Mouse (Mus musculus) liver (tissue): Measurements from ENCODE around the gene Kdm4b.

Source experiments
- DNase-seq: peaks from one replicate; pipeline ENCODE4 v3.0.0-alpha.2; 2020; ENCODE audit warnings: mixed read lengths

The Kdm4b gene

GRCm38 (mm10) chr17:56348586-56348985 lies 22.7 kb downstream of the Kdm4b start:
- DNase-seq: peak; percentile 22

- peak; percentile 79 for DNase-seq
Observed at GRCm38 (mm10) chr17:56350694-56351093, 24.8 kb downstream of the Kdm4b start.

DNA sequence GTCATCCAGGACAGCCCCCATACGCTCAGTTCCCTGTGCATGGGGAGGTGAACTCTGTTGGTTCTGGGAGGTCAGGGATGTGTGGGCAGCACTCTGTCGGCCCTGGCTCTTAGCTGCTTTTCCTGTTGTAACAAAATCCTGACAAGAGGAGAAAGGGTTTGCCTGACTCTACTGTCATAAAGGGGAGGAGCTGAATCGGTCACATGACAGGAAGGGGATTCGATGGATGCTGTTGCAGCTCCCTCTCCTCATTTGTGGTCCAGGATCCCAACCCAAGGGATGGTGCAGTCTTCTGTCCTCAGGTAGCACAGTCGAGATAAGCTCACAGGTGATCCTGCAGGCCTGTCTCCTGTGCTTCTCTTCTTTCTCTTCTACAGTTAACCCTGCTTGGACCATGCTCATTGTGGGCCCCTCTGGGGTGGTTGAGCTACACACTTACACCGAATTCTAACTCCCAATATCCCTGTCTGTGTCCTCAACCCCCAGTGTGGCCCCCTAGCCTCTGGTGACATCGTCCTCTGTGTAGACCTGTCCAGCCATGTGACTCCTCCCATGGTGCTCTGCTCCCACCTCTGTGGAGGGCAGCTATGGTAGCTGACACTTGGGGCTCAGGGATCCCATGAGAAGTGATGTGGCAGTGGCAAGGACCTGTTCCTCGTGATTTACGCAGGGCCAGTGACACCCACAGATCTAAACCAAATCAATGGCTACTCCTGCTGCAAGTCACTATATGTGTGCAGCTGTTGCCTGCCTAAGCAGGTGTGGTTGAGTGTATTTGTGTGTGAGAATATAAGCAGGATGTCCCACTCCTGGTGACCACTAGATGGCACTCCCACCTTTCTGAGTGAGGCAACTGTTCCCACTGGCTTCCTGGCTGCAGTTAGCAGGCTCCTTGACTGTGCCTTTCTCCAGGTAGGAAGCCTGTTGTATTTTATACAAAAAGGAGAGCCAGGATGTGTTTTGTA lies 31.3 kb downstream of the Kdm4b start:
- peak; percentile 64 for DNase-seq

GRCm38 (mm10) chr17:56359183-56359725 lies 33.4 kb downstream of the Kdm4b start:
- no peak for DNase-seq

DNA sequence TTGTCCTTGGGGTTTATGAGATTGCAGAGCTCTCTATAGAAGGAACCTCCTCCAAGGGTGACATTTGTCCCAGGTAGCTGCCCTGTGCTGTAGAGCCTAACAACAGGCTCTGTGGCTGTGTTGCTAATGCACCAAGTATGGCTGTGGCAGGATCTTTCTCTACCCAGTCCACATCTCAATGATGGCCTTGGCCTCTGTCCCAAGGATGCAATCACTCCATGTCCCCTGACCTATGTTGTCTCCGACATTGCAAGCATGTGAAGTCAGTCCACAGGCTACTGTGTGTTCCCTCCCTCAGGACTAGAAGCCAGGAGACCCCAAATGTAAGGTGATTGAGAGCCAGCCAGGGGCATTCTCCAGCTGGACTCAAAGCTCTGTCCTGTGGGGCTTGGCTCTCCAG lies 34.0 kb downstream of the Kdm4b start:
- no peak for DNase-seq

- DNase-seq: no peak
Observed at GRCm38 (mm10) chr17:56360451-56360850, 34.6 kb downstream of the Kdm4b start.

DNA sequence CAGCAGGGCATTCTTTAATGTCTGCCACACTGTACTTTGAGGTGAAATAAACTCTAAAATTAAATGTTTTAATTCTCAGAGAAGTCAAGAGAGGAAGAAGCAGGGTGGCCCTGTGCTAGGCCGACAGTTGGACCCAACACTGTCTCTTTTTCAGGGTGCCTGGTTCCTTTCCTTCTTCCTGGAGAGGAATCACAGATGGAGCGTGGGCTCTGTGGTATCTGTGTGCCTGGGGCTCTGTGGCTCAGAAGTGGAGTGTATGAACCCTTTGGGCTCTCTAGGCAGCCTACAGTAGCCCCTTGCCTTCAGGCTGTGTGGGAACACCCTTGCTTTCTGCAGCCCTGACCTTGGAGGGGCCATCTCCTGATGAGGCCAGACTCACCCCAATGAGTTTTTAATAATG lies 35.7 kb downstream of the Kdm4b start:
- no peak for DNase-seq

DNA sequence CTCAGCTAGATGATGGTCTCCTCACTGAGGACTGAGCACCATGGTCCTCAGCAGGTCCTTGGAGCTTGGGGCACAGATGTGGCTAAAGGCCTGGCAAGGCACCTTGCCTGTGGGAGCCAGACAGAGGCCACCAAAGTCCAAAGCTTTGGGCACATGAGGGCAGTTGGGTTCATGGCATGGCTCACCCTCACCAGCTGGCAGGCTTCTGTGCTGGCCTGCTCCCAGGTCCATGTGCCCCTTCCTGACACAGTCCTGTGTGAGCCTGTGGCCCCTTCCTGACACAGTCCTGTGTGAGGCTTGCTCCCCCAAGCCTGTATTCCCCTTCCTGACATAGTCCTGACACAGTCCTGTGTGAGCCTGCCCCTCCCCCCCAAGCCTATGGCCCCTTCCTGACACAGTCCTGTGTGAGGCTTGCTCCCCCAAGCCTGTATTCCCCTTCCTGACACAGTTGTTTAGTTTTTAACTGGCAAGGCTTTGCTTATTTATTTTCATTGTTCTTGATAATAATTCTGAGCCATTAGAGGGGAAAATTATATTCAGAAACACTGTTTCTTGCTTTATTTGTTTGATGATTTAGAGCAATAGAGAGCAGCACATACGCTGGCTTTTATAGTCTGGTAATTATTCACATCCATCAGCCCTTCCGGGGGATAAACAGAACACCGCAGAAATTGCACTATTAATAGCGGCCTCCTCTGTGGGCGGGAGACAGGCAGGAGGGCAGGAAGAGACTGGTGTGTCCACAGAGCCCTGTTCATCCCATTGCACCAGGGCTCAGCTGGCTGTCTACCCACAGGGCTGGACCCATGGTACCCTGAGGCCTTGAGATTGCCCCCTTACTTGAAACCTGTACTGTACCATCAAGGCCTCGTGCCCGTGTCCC lies 40.2 kb downstream of the Kdm4b start:
- no peak for DNase-seq

- DNase-seq: no peak
Observed at GRCm38 (mm10) chr17:56368291-56368790, 42.5 kb downstream of the Kdm4b start.

- no peak for DNase-seq
Observed at GRCm38 (mm10) chr17:56370090-56370489, 44.2 kb downstream of the Kdm4b start.

DNA sequence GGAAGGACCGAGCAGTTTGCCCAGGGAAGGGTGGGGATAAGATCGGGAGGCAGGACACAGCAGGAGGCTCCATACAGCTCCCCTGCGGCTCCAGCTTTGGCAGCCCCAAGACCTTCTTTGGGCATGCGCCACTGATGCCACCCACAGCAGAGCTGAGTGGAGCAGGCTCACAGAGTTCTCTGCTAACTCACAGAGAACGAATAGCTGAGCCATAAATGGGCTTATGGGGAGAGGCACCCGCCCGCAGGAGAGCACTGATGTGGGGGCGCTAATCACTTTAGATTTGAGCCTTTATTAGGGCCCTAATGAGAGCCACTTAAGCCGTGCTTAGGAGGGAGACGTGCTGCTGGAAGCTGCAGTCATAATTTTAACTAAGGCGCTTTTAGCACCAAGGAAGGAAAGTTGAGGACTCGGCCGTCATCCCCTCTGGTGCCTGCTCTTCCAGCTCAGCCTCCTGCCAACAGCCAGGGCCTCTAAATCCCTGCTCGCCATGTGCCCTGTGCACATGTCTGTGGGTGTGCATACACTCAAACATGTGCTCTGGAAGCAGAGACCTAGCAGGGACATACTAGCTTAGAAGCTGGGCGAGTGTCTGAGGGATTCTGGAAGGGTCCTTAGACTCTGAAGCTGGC lies 45.3 kb downstream of the Kdm4b start:
- DNase-seq: no peak

GRCm38 (mm10) chr17:56372109-56372508 lies 46.2 kb downstream of the Kdm4b start:
- no peak for DNase-seq

- no peak for DNase-seq
Observed at GRCm38 (mm10) chr17:56373136-56374034, 47.5 kb downstream of the Kdm4b start.

DNA sequence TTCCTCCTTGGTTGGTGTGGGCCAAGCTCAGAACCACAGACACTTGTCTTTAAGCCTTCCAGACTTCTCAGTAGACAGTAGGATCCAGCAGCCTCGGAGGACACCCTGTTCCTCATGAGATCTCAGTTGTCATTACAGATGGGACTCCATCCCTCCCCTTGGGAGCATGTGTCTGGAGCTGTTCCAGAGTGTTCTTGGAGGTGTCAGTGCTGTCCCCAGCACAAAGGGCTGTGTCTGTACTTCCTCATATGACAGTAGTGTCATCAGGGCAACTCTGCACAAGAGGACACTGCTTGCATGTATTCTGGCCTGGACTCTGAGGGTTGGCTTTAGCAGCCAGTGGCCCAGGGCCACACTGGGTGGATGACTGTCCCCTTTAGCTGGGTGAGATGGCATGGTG lies 49.0 kb downstream of the Kdm4b start:
- no peak for DNase-seq

DNA sequence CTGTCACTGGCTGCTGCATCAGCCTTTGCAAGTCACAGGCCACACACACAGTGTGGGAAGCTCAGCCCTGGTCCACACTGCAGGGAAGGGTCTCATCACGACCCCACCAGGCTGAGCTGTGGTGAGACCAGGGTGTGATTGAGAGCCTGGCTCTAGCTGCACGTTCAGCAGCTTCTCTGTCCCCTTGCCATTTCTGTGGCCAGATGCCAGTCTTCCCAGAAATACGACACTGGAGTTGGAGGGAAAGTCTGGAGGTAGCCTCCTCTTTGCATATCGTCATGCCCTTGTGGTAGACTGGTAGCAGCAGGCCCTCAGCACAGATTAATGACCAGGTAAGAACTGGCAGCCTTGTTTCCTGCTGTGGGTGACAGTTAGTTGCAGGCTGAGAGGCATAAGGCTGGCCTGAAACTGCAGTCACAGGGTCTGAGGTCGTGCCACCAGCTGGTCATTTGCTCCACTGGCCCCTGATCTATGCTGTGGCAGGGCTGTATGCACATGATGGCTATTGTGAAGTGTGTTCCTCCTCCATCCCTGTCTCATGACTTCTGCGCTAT lies 53.5 kb downstream of the Kdm4b start:
- DNase-seq: no peak

GRCm38 (mm10) chr17:56380286-56380685 lies 54.4 kb downstream of the Kdm4b start:
- DNase-seq: no peak

GRCm38 (mm10) chr17:56381183-56381582 lies 55.3 kb downstream of the Kdm4b start:
- no peak for DNase-seq

DNA sequence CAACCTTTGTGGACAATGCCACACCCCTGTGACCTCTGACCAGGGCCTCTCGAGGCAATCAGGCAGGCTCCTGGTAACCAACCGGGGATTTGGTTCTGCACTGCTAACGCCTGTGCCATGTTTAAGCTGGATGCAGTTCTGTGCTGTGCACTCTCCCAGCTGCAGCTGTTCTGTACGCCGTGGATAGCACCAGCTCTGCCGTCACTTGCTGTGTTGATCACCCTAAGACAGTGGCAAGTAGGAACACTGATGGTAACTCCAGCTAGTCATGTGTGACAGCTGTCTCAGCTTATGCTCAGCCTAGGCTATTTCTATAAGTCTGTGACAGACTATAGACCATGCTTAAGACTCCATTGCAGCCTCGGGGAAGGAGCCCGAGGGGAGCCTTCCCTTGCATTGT lies 57.1 kb downstream of the Kdm4b start:
- DNase-seq: no peak

GRCm38 (mm10) chr17:56384903-56385302 lies 59.0 kb downstream of the Kdm4b start:
- no peak for DNase-seq

GRCm38 (mm10) chr17:56387612-56388011 lies 61.8 kb downstream of the Kdm4b start:
- DNase-seq: no peak

DNA sequence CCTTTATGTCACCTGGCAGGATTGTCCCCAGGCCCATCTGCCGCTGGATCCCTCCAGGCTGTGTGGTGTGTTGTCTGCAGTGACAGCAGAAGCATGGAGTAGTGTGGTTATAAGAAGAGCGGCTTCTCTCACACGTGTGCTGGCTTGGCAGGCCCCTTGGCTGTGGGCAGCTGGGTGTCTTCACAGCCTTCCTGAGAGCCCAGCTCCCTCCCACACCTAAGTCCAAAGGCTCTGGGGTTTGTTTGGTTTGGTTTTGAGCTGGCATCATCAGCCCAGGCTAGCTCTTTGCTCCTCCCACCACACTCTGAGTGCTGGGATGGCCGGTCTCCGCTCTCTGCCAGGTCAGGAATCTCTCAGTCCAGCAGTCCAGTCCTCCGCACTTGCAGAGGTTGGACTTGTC lies 67.4 kb downstream of the Kdm4b start:
- no peak for DNase-seq
